Mouse (Mus musculus): Measurements from ENCODE around the gene Exosc10.

Gene Exosc10

GRCm38 (mm10) chr4:148604541-148605165, 46.4 kb downstream of the Exosc10 start:
- in situ Hi-C loops (cut with MseI, MboI): no loop called here

- in situ Hi-C loops (cut with MseI, MboI): no loop called here
Measured at GRCm38 (mm10) chr4:148607758-148608157, 49.5 kb downstream of the Exosc10 start.

DNA sequence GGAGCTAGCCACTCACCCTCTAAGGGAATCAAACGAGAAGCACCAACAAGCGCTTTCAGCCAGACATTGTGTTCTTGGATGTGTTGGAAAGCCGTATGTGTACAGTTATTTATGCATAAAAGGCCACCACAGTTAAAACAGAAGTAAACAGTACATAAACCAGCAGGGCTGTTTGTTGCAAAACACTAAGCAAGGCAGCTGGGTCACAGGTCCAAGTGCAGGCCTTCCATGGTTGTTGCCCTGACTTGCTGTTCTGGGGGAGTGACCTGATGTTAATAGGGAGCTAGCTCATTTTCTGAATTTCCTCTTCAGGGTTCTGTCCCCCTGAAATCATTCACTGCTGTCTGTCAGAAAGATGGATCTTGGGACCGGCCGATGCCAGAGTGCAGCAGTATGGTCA, 51.6 kb downstream of the Exosc10 start:
- in situ Hi-C loops (cut with MseI, MboI): no loop called here

DNA sequence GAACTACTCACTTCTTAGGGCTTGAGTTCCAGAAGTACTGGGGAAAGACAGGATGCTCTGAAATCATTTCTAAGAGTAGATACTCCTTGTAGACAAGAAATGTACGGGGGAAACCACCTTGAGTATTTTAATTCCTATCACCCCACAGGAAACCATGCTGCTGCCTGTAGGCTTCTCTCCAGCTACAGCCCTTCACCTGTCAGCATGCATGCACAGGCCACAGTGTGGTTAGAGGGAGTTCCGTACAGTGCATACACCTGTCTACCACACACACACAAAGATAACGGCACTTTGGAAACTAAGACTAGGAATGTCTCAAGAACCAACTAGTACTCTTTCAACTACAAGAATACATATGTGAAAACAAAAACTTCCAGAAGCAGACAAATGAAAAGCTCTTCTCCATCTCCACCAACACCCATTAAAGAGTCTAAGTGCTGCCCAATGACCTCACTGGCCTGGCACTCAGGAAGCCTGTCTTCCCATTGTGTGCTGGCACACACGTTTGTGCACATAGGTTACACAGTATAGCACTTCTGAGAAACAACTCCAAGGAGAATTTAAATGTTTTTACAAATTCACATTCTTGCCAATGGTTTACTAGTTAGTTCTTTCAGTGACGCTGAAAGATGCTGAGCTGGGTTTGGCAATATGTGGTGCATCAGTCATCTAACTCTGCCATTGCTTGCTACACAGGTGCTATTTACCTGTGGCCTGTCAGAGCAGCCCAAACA, 52.6 kb downstream of the Exosc10 start:
- in situ Hi-C loops (cut with MseI, MboI): no loop called here

DNA sequence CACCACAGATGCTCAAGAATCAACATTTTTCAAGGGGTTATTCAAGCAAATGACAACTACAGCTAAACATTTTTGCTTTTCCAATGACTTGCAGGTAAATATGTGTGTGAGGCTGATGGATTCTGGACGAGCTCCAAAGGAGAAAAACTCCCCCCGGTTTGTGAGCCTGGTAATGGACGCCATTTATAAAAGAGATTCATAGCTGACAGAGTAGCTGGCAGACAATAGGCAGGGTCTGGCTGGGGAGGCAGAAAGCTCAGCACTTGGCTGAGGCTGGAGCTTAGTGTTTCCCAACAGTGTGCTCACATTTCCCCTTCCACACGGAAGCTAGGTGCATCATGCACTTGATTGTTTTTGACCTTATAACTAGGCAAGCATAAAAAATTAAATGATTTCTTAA, 54.3 kb downstream of the Exosc10 start:
- in situ Hi-C loops (cut with MseI, MboI): no loop called here

- in situ Hi-C loops (cut with MseI, MboI): no loop called here
Measured at GRCm38 (mm10) chr4:148613738-148614137, 55.5 kb downstream of the Exosc10 start.

GRCm38 (mm10) chr4:148619805-148620204, 61.6 kb downstream of the Exosc10 start:
- in situ Hi-C loops (cut with MseI, MboI): no loop called here

DNA sequence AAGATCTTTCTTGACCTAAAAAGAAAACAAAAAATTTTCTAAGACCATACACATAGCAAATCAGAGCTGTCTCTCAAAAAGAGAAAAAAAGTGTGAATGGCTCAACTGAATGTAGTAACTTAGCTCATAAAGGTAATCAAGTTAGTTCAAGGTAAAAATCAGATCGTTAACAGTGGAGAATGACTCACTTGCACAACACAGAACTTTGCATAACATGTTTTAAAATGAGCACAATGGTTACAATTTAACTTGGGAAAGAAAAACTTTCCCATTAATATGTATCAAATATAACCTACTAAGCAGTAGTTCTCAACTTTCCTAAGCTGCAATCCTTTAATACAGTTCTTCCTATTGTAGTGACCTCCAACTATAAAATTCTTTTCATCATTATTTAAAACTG, 62.5 kb downstream of the Exosc10 start:
- in situ Hi-C loops (cut with MseI, MboI): no loop called here

- in situ Hi-C loops (cut with MseI, MboI): no loop called here
Measured at GRCm38 (mm10) chr4:148622485-148622884, 64.3 kb downstream of the Exosc10 start.

DNA sequence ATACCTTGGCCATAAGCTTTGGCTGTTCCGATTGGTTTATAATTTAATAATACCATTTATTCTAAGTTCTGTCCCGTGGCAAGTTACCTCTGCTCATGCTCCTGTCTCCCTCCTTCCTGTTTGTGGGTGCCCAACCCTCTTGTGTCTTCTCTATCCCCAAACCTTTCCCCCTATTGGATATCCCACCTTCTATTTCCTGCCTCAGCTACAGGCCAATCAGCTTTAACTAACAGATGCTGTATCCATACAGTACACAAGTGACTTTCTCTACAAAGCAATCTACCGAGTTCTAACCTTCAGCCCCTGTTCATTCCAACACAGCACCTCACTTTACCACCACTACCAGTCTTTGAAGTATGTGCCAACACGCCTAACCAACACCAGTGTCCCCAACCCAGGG, 65.4 kb downstream of the Exosc10 start:
- in situ Hi-C loops (cut with MseI, MboI): no loop called here

GRCm38 (mm10) chr4:148625010-148625409, 66.8 kb downstream of the Exosc10 start:
- in situ Hi-C loops (cut with MseI, MboI): no loop called here

DNA sequence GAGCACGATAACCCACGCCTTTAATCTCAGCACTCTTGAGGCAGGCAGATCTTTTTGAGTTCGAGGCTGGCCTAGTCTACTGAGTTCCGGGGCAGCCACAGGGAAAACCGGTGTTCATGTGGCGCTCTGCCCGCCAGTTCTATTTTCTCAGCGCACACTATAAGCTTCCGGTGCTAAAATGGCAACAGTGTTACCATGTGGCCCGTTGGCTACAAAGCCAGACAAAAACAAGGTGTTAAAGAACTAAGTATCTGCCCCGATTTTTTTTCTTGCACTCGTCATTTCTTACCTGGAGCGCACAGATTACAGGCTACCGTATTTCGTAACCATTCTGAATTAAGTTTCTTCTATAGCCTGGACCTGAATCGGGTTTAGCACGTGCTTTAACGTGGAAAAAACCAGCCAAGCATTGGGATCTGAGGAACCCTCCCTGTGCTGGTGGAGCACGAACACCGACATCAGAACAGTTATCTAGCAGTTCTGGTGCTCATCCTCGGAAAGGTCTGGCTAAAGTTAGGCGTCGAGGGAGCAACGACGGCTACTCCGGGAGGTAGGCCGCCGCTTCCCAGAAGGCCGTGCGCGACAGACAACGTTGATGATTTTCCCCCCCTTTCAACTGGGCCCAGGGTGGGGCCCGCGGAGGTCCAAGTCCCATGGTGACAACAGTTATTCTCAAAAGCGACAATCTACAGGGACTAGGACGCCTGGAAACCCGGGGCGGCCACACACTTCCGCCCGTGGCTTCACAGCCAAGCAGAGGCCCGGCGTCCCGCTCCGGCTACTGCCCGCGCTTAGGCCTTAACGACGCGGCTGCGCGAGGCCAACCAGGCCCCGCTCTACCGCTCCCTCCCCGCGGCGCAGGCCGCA, 67.8 kb downstream of the Exosc10 start:
- in situ Hi-C loops (cut with MseI, MboI): no loop called here

- in situ Hi-C loops (cut with MseI, MboI): no loop called here
Measured at GRCm38 (mm10) chr4:148626623-148627185, 68.5 kb downstream of the Exosc10 start, which contains the start of gene Tardbp. Gene Tardbp, minus strand, starts transcription at chr4:148627019.

GRCm38 (mm10) chr4:148627246-148627645, 69.0 kb downstream of the Exosc10 start:
- in situ Hi-C loops (cut with MseI, MboI): no loop called here

Measured in mouse trophoblast stem cell (cell line).